Mouse (Mus musculus) Patski (cell line): ENCODE results near the gene Syce2. TPM values are rescaled to one million over a fixed set of nuclear protein-coding genes. Genes with fewer than 3 reads are reported as not detected.

Experiments
- ATAC-seq: fragments of 100-300 bp; one replicate; pipeline ENCODE4 v1.8.0; 2021
- CTCF ChIA-PET: fragments of 350-600 bp; sonication (Branson Sonifier 250); formaldehyde crosslinking; loops from one replicate; lab custom pipeline; 2022; ENCODE audit warnings: inconsistent platforms; lab: Charles Lee
- POLR2A ChIA-PET: fragments of 350-600 bp; sonication (Branson Sonifier 250); formaldehyde crosslinking; loops from one replicate; lab custom pipeline; 2022; ENCODE audit warnings: antibody characterized with exemption, inconsistent platforms; lab: Charles Lee
- DNase-seq: peaks from one replicate; pipeline ENCODE4 v3.0.0-alpha.2; 2011; ENCODE audit warnings: low read depth, low spot score
- H3K27me3 ChIP-seq: fragments of 371-371 bp; one replicate; pipeline ENCODE4 v1.5.1; 2021
- CTCF ChIP-seq: fragments of 100-300 bp; IDR thresholded peaks from one replicate; pipeline ENCODE4 v1.5.1; 2021
- in situ Hi-C: fragments of 300-500 bp; cut with MboI; formaldehyde crosslinking; loops from 3 replicates; pipeline ENCODE4 v1.11.1; 2018; ENCODE audit warnings: low pct_unique_long_range_greater_than_20kb, mixed read lengths
- polyA plus RNA-seq: library from polyadenylated mRNA; unstranded; gene quantifications from one replicate; pipeline ENCODE4 v1.2.3, GENCODE M21; 2021

The Syce2 gene
- polyA plus RNA-seq, 1 experiment from 2014 or later, result 6.0 TPM

DNA sequence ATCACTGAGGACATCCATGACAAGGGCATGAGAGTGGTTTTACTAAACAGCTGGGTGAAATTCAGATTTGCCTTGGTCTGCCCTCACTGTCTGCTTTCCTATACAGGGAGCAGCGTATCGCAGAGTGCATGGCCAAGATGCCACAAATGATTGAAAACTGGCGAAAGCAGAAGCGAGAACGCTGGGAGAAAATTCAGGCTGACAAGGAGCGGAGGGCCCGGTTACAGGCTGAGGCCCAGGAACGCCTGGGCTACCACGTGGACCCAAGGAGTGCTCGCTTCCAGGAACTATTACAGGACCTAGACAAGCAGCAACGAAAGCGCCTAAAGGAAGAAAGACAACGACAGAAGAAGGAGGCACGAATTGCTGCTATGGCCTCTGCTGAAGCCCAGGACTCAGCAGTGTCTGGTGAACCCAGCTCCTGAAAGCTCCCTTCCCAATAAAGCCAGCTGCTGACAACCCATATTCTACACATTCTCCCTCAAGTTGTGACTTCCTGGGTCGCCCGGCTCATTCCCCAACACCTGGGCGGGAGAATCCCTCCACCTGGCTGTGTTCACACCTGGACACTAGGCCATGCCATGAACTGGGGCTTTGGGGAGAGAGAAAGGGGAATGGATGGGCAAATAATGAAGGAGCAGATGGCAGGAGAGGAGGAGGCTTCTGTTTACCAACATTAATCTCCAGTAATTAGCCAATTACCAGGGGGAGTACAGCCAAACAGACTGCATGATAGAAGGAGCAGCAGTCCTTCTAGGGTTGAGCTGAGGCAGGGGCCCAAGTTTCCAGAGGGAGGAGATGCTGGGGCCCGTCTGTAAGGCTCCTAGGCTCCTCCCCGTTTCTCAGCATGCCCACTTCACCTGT, 37.7 kb upstream of the Syce2 start:
- ChIA-PET CTCF (interaction anchor here (0.8 kb wide), 1 partner anchor 69 kb away, joined by 4 read pairs; no protein-coding TSS in a partner anchor), POLR2A (interaction anchor here (0.6 to 1.4 kb wide), 3 partner anchors 11 to 115 kb away, joined by 3 to 5 read pairs (median 3); no protein-coding TSS in a partner anchor)
- ATAC-seq, result no peak
- in situ Hi-C loops, result no loop called here
- no peaks in the 10 kb centered on the region for H3K27me3 ChIP-seq
- TF ChIP-seq CTCF, result no peak
- DNase-seq, result no peak

DNA sequence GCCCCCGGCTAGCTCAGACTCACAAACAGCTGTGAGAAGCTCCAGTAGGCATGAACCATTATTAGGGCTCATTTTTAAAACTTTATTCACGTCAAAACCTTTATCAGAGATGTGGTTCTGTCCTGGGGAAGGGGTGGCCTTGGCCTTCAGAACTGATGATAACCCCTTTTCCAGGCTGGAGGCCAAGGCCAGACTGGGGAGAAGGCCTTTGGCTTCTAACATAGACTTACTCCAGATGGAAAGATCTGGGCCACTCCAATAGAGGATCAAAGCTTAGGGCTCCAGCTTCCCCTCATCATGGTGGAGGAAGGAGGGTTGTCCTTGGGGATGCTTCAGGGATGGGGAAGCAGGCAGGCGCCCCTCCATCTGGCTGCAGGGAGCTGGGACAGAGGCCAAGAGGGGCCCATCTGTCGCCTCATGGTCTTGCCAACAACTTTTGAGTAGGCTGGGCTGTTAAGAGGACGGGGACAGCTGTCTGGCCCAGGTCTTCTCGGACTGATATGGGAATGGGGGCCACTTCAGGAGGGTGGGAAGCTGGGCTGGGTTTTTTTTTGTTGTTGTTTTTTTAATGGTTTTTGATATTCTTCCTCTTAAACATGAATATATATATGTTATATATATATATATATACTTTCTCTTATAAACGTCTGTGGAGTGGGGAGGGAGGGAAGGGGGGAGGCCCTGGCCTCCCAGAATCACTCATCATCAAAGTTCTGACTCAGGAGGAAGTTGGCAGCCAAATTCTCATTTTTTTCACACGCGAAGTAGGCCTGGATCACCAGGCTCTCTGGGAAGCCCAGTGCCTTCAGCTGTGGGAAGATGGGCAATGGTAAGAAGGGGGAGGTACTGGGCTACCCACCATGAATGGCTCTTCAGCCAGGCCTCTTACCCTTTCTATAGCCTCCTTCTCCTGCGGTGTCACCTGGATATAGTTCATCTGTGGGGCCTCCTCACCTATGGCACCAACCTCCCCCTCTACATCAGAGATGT, 36.8 kb upstream of the Syce2 start:
- in situ Hi-C loops, result no loop called here
- DNase-seq (no peak), ATAC-seq (no peak)
- no peak for TF ChIP-seq CTCF
- H3K27me3 ChIP-seq, result no peaks in the 10 kb centered on the region
- ChIA-PET CTCF (interaction anchor here (1.2 kb wide), 1 partner anchor 12 kb away, joined by 4 read pairs; no protein-coding TSS in a partner anchor), POLR2A (interaction anchor here (0.6 to 1.4 kb wide), 3 partner anchors 10 to 115 kb away, joined by 3 to 5 read pairs (median 3); no protein-coding TSS in a partner anchor)

DNA sequence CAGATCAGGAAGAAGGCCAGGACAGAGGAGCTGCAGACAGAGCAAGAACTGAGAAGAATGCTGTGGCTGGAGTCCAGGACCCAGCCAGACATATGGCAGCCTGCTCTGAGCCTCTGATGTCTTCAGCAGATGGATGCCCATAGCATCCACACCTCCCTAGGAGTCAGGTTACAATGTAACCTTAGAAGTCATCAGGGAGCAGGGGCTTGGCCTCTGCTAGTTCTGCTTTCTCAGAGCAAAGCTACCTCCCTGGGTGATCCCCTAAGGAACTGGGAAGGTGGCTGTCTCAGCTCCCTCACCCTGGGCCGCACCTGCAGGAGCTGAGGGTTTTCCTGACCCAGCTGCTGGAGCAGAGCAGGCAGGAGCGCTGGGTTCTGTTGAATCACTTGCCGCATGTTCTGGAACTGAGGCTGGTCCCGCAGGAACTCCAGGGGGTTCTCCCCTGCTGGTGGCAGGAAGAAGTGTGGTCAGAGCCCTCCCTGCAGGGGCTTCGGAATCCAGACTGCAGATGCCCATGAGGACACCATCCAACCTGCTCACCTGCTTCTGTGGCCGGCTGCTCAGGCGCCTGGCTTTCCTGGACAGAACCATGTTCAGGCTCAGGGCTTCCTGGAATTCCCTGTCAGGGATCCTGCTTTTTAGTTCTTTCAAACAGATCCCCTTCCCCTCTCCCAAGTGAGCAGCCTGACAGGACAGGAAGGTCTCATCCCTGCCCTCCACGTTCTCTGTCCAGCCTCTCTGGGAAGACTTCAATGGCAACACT, 34.6 kb upstream of the Syce2 start:
- DNase-seq, result no peak
- POLR2A ChIA-PET, result interaction anchor here (1.1 kb wide), 2 partner anchors 9 to 10 kb away, joined by 3 to 7 read pairs; partner anchors contain the start of gene Calr
- in situ Hi-C loops, result no loop called here
- no peak for ATAC-seq
- TF ChIP-seq CTCF, result no peak
- CTCF ChIA-PET, result no interaction called here
- H3K27me3 ChIP-seq, result no peaks in the 10 kb centered on the region

DNA sequence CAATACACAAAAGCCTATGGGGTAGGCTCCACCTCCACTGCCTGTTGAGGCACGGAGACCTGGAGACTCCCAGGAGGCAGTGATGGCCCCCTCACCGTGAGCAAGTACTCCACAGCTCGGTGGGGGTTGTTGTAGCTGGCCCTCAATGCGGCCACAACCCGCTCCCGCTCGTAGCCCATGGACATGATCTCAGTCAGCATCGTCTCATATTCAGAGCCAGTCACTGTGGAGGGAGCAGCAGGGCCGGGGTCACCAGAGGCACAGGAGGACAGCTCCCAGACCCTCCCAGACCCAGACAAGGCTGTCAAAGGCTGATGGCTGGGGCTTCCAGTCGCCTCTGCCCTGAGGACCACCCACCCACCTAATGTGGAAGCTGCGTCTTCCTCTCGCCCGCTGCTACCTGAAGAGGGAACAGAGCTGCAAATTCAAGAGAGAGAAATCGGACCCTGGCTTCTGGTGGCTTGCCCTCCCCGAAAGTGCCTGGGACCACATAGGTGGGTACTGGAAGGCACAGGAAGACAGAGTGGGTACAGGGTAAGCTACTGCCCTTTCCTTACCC, 33.9 kb upstream of the Syce2 start:
- no peaks in the 10 kb centered on the region for H3K27me3 ChIP-seq
- TF ChIP-seq CTCF, result no peak
- in situ Hi-C loops, result no loop called here
- DNase-seq (no peak), ATAC-seq (no peak)
- ChIA-PET POLR2A (interaction anchor here (1.1 to 1.8 kb wide), 3 partner anchors 8 to 11 kb away, joined by 3 to 7 read pairs (median 6); partner anchors contain the start of gene Calr), CTCF (interaction anchor here (1.5 kb wide), 1 partner anchor 20 kb away, joined by 3 read pairs; no protein-coding TSS in a partner anchor)

DNA sequence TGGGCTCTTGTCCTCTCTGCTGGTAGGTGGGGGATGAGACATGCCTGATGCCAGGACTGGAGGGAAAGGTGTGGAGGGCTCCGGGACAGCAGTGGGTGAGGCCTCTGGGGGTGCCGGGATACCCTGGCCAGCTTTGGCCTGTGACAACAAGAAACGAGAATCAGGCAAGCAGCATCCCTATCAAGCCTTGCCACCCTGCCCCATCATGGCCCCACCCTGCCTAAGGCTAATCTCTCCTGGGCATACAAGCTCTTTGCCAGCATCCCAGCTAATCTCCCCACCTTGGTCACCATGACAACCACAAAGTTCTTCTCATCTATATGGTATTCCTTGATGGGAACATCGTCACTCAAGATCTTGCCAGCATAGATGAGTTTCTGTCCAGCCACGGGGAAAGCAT, 33.4 kb upstream of the Syce2 start:
- POLR2A ChIA-PET, result interaction anchor here (0.6 to 1.8 kb wide), 3 partner anchors 9 to 65 kb away, joined by 3 to 6 read pairs (median 3); partner anchors contain the start of gene Calr
- CTCF ChIA-PET, result interaction anchor here (1.5 kb wide), 1 partner anchor 19 kb away, joined by 3 read pairs; no protein-coding TSS in a partner anchor
- in situ Hi-C loops, result no loop called here
- no peak for DNase-seq
- TF ChIP-seq CTCF, result no peak
- ATAC-seq, result no peak
- no peaks in the 10 kb centered on the region for H3K27me3 ChIP-seq

DNA sequence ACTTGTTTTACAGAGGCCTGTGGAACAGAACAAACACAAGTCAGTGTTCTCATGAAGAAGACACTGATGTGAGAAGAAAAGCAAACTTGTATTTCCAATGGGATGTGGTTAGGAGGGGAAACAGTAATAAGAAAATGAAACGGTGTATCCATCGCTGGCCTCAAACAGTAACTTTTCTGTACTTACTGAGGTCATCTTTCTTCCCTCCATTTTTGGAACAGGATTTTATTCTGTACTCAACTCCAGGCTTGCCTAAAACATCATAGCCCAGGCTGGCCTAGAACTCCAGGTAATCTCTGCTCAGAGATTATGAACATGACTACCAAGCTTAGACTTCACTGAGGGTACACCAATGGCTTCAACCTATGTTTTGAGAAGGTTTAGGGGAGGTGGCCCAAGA, 32.5 kb upstream of the Syce2 start:
- CTCF ChIA-PET, result interaction anchor here (1.5 kb wide), 1 partner anchor 18 kb away, joined by 3 read pairs; no protein-coding TSS in a partner anchor
- ATAC-seq, result no peak
- H3K27me3 ChIP-seq, result no peaks in the 10 kb centered on the region
- DNase-seq, result no peak
- TF ChIP-seq CTCF, result no peak
- POLR2A ChIA-PET, result interaction anchor here (1.8 kb wide), 1 partner anchor 13 kb away, joined by 6 read pairs; no protein-coding TSS in a partner anchor
- in situ Hi-C loops, result no loop called here

DNA sequence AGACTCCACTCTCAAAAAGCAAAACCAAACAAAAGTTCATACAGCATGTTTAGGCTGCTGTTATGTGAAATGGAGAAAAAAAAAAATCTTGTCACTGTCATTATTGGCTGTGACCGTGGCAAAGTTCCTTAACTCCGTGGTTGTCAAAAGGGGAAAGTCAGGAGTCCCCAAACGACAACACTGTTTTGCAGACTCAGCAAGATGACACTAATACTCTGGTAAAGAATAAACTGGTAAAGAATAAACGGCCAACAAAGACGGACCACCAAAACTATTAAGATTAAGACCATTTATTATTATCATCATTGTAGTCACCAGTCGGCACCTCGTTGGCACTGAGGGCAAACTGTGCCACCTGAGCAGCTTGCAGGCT, 32.0 kb upstream of the Syce2 start:
- in situ Hi-C loops, result no loop called here
- no peak for ATAC-seq
- H3K27me3 ChIP-seq, result no peaks in the 10 kb centered on the region
- no peak for TF ChIP-seq CTCF
- DNase-seq, result no peak
- ChIA-PET POLR2A (interaction anchor here (1.2 kb wide), 1 partner anchor 12 kb away, joined by 3 read pairs; no protein-coding TSS in a partner anchor), CTCF (no interaction called here)

DNA sequence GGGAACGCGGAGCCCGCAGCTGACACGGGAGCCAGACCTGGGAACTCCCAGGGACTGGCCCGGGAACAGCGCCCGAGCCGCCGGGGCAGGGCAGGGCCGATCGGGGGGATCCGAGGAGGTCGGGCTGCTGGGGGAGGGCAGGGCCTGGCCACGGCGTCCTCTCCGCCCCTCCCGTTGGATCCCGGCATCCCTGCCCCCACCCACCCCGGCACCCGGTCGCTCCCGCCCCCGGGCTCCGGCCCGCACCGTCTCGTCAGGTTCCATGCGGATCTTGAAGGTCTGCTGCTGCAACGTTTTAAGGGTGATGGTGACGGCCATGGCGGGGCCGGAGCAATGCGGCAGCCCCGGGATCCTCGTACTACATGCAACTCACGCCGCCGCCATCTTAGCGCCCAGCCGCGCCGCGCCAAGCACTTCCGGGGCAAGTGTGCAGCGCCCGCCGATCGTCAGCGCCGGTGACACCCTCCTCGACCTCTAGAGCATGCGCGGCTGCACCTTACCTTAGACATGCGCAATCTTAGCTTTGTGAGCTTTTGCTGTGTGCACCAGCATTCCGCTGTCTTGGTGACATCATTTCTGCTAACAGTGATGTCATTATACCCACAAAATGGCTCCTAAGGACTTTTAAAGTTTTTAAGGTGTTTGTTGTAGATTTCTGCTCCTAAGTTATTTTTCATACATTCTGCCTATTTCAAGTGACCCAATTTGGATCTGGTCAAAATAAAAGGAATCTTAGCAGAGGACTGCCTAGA, 31.5 kb upstream of the Syce2 start, which contains the start of gene Rad23a:
Gene Rad23a (minus strand): TSS at position 418 of the 752 bp plus-strand sequence.
- no peaks in the 10 kb centered on the region for H3K27me3 ChIP-seq
- CTCF ChIA-PET, result interaction anchor here (1.5 to 2.3 kb wide), 3 partner anchors 14 to 25 kb away, joined by 3 to 6 read pairs (median 3); partner anchors contain the start of gene Farsa
- in situ Hi-C loops, result no loop called here
- DNase-seq (peak; percentile 71), ATAC-seq (peak; percentile 70)
- TF ChIP-seq CTCF, result no peak
- POLR2A ChIA-PET, result interaction anchor here (1.2 kb wide), 1 partner anchor 13 kb away, joined by 3 read pairs; no protein-coding TSS in a partner anchor
